In genomic region chr14:47417775-47418665, GRCm38 (mm10) we compare ENCODE assay signal across 7 mouse cellular contexts. TPM values are rescaled to one million over a fixed set of nuclear protein-coding genes. Genes with fewer than 3 reads are reported as not detected.
DNase-seq lines count a peak whose midpoint lies in the region; ATAC-seq lines count a peak whose summit lies in the region.

TSS of gene Dlgap5 (minus strand) at chr14:47418407.

- DNase-seq in adrenal gland, postnatal 25 days: peak; percentile 88
- peak; percentile 99 for DNase-seq in heart, adult 11 months
- peak; percentile 92 for DNase-seq in kidney, adult 18-20 months
- peak; percentile 95 for DNase-seq in limb, embryonic 11.5 days (ENCODE audit: low spot score)
- peak; percentile 95 for DNase-seq in midbrain, embryonic 14.5 days
- DNase-seq in spleen, adult 18-20 months: peak; percentile 80 to 86

- peak within 1 kb of the TSS; percentile 64 for H3K4me3 ChIP-seq in embryonic facial prominence, embryonic 12.5 days
- H3K4me3 ChIP-seq in limb, embryonic 11.5 days (ENCODE audit: low read depth, low read length): peak within 1 kb of the TSS; percentile 56
- peak within 1 kb of the TSS; percentile 40 for H3K4me3 ChIP-seq in midbrain, embryonic 14.5 days (replicated peaks; ENCODE audit: low read depth, low read length)

- peak; percentile 85; the same call in 1 of the 2 replicates for ATAC-seq in embryonic facial prominence, embryonic 12.5 days (ENCODE audit: insufficient number of reproducible peaks, insufficient read depth, low FRiP score, low TSS enrichment)
- peak; percentile 93 for ATAC-seq in limb, embryonic 11.5 days (ENCODE audit: insufficient number of reproducible peaks, low FRiP score, low TSS enrichment, low read depth)
- peak; percentile 97 for ATAC-seq in midbrain, embryonic 14.5 days (ENCODE audit: low FRiP score, low TSS enrichment)

- 2% methylated on average over 36 of the region's 36 CpGs for whole genome bisulfite sequencing in embryonic facial prominence, embryonic 12.5 days
- 2% methylated on average over 36 of the region's 36 CpGs for WGBS in limb, embryonic 11.5 days
- 2% methylated on average over 36 of the region's 36 CpGs for WGBS in midbrain, embryonic 14.5 days

- 0 out of 2 replicates have a peak within 1 kb of the TSS, but pooled peaks have one; percentile 51 for H3K27ac ChIP-seq in embryonic facial prominence, embryonic 12.5 days
- 0 out of 2 replicates have a peak within 1 kb of the TSS, but pooled peaks have one; percentile 51 for H3K27ac ChIP-seq in limb, embryonic 11.5 days (replicated peaks; ENCODE audit: low read depth, low read length)
- H3K27ac ChIP-seq in midbrain, embryonic 14.5 days (replicated peaks; ENCODE audit: low read depth, low read length): no peak within 1 kb of the TSS

- peaks cover 18% of the 10 kb centered on the region for H3K4me1 ChIP-seq in embryonic facial prominence, embryonic 12.5 days
- peaks cover 7% of the 10 kb centered on the region; the same call in 1 of the 2 replicates for H3K4me1 ChIP-seq in limb, embryonic 11.5 days (ENCODE audit: control insufficient read depth, insufficient read depth, low read length)
- H3K4me1 ChIP-seq in midbrain, embryonic 14.5 days (ENCODE audit: control insufficient read depth, insufficient read depth, low read length): no peaks in the 10 kb centered on the region

- no peaks in the 10 kb centered on the region for H3K9me3 ChIP-seq in embryonic facial prominence, embryonic 12.5 days
- no peaks in the 10 kb centered on the region for H3K9me3 ChIP-seq in limb, embryonic 11.5 days (ENCODE audit: control insufficient read depth, low read length)
- no peaks in the 10 kb centered on the region for H3K9me3 ChIP-seq in midbrain, embryonic 14.5 days (ENCODE audit: control insufficient read depth, low read length)

- peak within 1 kb of the TSS; percentile 77 for H3K4me2 ChIP-seq in embryonic facial prominence, embryonic 12.5 days (replicated peaks)
- H3K4me2 ChIP-seq in limb, embryonic 11.5 days (ENCODE audit: low read depth, severe bottlenecking): peak within 1 kb of the TSS; percentile 85
- peak within 1 kb of the TSS; percentile 60 for H3K4me2 ChIP-seq in midbrain, embryonic 14.5 days (ENCODE audit: low read length)

- H3K9ac ChIP-seq in embryonic facial prominence, embryonic 12.5 days: peak within 1 kb of the TSS; percentile 66
- peak within 1 kb of the TSS; percentile 60 for H3K9ac ChIP-seq in limb, embryonic 11.5 days (ENCODE audit: low read length)
- peak within 1 kb of the TSS; percentile 40; the same call in 1 of the 2 replicates for H3K9ac ChIP-seq in midbrain, embryonic 14.5 days (replicated peaks; ENCODE audit: low read length)

- peaks cover 17% of the 10 kb centered on the region for H3K36me3 ChIP-seq in embryonic facial prominence, embryonic 12.5 days
- peaks cover 8% of the 10 kb centered on the region for H3K36me3 ChIP-seq in limb, embryonic 11.5 days (ENCODE audit: control insufficient read depth, insufficient read depth, low read length)
- 0 out of 2 replicates have a peak, but pooled peaks cover 7% of the 10 kb centered on the region for H3K36me3 ChIP-seq in midbrain, embryonic 14.5 days (ENCODE audit: control insufficient read depth, insufficient read depth, low read length)

- no peaks in the 10 kb centered on the region for H3K27me3 ChIP-seq in embryonic facial prominence, embryonic 12.5 days
- H3K27me3 ChIP-seq in limb, embryonic 11.5 days (ENCODE audit: control insufficient read depth, insufficient read depth, low read length): no peaks in the 10 kb centered on the region
- no peaks in the 10 kb centered on the region for H3K27me3 ChIP-seq in midbrain, embryonic 14.5 days (ENCODE audit: control insufficient read depth, insufficient read depth, low read length)

RNA-seq across cellular contexts. Expression of gene Dlgap5, which starts in this region (rescaled TPM):
- total RNA-seq in adrenal gland, postnatal 25 days (2021): 5.6 and 6.0 TPM in 2 replicates
- polyA plus RNA-seq in embryonic facial prominence, embryonic 12.5 days (2016; fragmentation: Nextera tagmentation; extraction: Ambion mirVana): 52.7 and 57.9 TPM in 2 replicates
- 79.6 and 81.0 TPM in 2 replicates for polyA plus RNA-seq in limb, embryonic 11.5 days (2014; fragmentation: Nextera tagmentation; extraction: Ambion mirVana)
- polyA plus RNA-seq in midbrain, embryonic 14.5 days (2014; fragmentation: Nextera tagmentation; extraction: Ambion mirVana): 5.2 and 12.6 TPM in 2 replicates
